Mouse (Mus musculus) liver, embryonic 11.5 days (tissue): ENCODE measurements around the gene Fam126b. TPM values are rescaled to one million over a fixed set of nuclear protein-coding genes. Genes with fewer than 3 reads are reported as not detected.
"Not testable (repeated sequence)": the region's sequence is repeated elsewhere in the genome, so short reads cannot be mapped to it uniquely, and the experiment has no call there.

ENCODE experiments used
- ATAC-seq: fragments of 200-750 bp; cut with Nextera tagmentation; replicated peaks from 2 replicates; pipeline ENCODE4 v1.8.0; 2017; ENCODE audit warnings: moderate number of reproducible peaks, mild to moderate bottlenecking, moderate TSS enrichment, moderate library complexity; ENCODE audit not compliant: low FRiP score
- DNase-seq: peaks from one replicate; pipeline ENCODE4 v3.0.0-alpha.2; 2017; ENCODE audit warnings: low spot score
- H3K27ac ChIP-seq: fragments of 300-500 bp; sonication (generic); 2 replicates; pipeline ENCODE4 v1.5.1; 2014; ENCODE audit warnings: mild to moderate bottlenecking, low read depth, low read length, control low read depth
- H3K27me3 ChIP-seq: fragments of 300-500 bp; sonication (generic); replicated peaks from 2 replicates; pipeline ENCODE4 v1.6.1; 2014; ENCODE audit warnings: low read length, mixed read lengths; ENCODE audit not compliant: control insufficient read depth, insufficient read depth
- H3K36me3 ChIP-seq: fragments of 300-500 bp; sonication (generic); 2 replicates; pipeline ENCODE4 v1.6.1; 2014; ENCODE audit warnings: mild to moderate bottlenecking, low read length, moderate library complexity, mixed read lengths; ENCODE audit not compliant: control insufficient read depth, insufficient read depth
- H3K4me1 ChIP-seq: fragments of 300-500 bp; sonication (generic); replicated peaks from 2 replicates; pipeline ENCODE4 v1.6.1; 2014; ENCODE audit warnings: low read length, mixed read lengths; ENCODE audit not compliant: control insufficient read depth, insufficient read depth
- H3K4me2 ChIP-seq: fragments of 300-500 bp; sonication (generic); 2 replicates; pipeline ENCODE4 v1.6.1; 2014; ENCODE audit warnings: mild to moderate bottlenecking, control low read depth, moderate library complexity
- H3K4me3 ChIP-seq: fragments of 300-500 bp; sonication (generic); 2 replicates; pipeline ENCODE4 v1.5.1; 2014; ENCODE audit warnings: low read depth, low read length, control low read depth
- H3K9ac ChIP-seq: fragments of 300-500 bp; sonication (generic); 2 replicates; pipeline ENCODE4 v1.6.1; 2014; ENCODE audit warnings: low read depth, low read length, control low read depth
- H3K9me3 ChIP-seq: fragments of 300-500 bp; sonication (generic); 2 replicates; pipeline ENCODE4 v1.6.1; 2016; ENCODE audit warnings: low read length, inconsistent platforms, mixed read lengths; ENCODE audit not compliant: control insufficient read depth
- WGBS: fragments of 180-500 bp; shearing (Covaris S2); extraction: QIAGEN DNeasy Blood & Tissue Kit; methylation state at CpG from one replicate; pipeline ENCODE4 v1.1.7; 2014; 5-methylcytosine and 5-hydroxymethylcytosine counted together
- polyA plus RNA-seq: library from polyadenylated mRNA; unstranded; fragments of >200 nt; fragmentation: Nextera tagmentation; extraction: Ambion mirVana; gene quantifications from 2 replicates; pipeline ENCODE4 v1.2.1, GENCODE M21; 2014

Fam126b gene
- polyA plus RNA-seq, 1 experiment from 2014 or later, result 6.5 TPM

- Histone ChIP-seq H3K9me3 (peaks cover 3% of the 10 kb centered on the region; the same call in 1 of the 2 replicates), H3K9ac (no peak overlapping the region), H3K4me3 (no peak overlapping the region), H3K27ac (no peak overlapping the region), H3K36me3 (no peaks in the 10 kb centered on the region), H3K4me2 (no peak overlapping the region), H3K27me3 (no peaks in the 10 kb centered on the region), H3K4me1 (no peaks in the 10 kb centered on the region)
- 81% methylated on average over 4 of the region's 4 CpGs for WGBS
- DNase-seq (no peak), ATAC-seq (no peak)
These were observed 29.0 kb upstream of the Fam126b start for GRCm38 (mm10) chr1:58615146-58615545.

- H3K9me3 ChIP-seq, result peaks cover 3% of the 10 kb centered on the region; the same call in 1 of the 2 replicates
- no peaks in the 10 kb centered on the region for H3K4me1 ChIP-seq
- H3K36me3 ChIP-seq, result no peaks in the 10 kb centered on the region
- ATAC-seq (no peak), DNase-seq (no peak)
- no peak overlapping the region for H3K4me3 ChIP-seq
- H3K4me2 ChIP-seq, result no peak overlapping the region
- 69% methylated on average over 3 of the region's 3 CpGs for WGBS
- no peak overlapping the region for H3K27ac ChIP-seq
- no peaks in the 10 kb centered on the region for H3K27me3 ChIP-seq
- no peak overlapping the region for H3K9ac ChIP-seq
These were observed 28.3 kb upstream of the Fam126b start for GRCm38 (mm10) chr1:58614424-58614823.

- Histone ChIP-seq H3K27me3 (no peaks in the 10 kb centered on the region), H3K36me3 (no peaks in the 10 kb centered on the region), H3K4me1 (no peaks in the 10 kb centered on the region), H3K27ac (no peak overlapping the region), H3K9ac (no peak overlapping the region), H3K4me3 (no peak overlapping the region), H3K9me3 (peaks cover 2% of the 10 kb centered on the region; the same call in 1 of the 2 replicates), H3K4me2 (no peak overlapping the region)
- DNase-seq, result peak; percentile 34
- 80% methylated on average over 6 of the region's 6 CpGs for WGBS
- no peak for ATAC-seq
These were observed 27.7 kb upstream of the Fam126b start for GRCm38 (mm10) chr1:58613786-58614185.

- DNase-seq, result no peak
- Histone ChIP-seq H3K4me2 (no peak overlapping the region), H3K4me1 (no peaks in the 10 kb centered on the region), H3K27ac (no peak overlapping the region), H3K27me3 (no peaks in the 10 kb centered on the region), H3K36me3 (no peaks in the 10 kb centered on the region), H3K9me3 (no peaks in the 10 kb centered on the region), H3K4me3 (no peak overlapping the region), H3K9ac (no peak overlapping the region)
- ATAC-seq, result no peak
- WGBS, result 34% methylated on average over 1 of the region's 1 CpGs
These were observed 24.5 kb upstream of the Fam126b start for GRCm38 (mm10) chr1:58610611-58611010.

- WGBS, result 79% methylated on average over 1 of the region's 1 CpGs
- no peak overlapping the region for H3K4me3 ChIP-seq
- no peak overlapping the region for H3K27ac ChIP-seq
- H3K27me3 ChIP-seq, result no peaks in the 10 kb centered on the region
- ATAC-seq, result no peak
- H3K4me2 ChIP-seq, result no peak overlapping the region
- no peaks in the 10 kb centered on the region for H3K4me1 ChIP-seq
- DNase-seq, result no peak
- no peak overlapping the region for H3K9ac ChIP-seq
- no peaks in the 10 kb centered on the region for H3K9me3 ChIP-seq
- H3K36me3 ChIP-seq, result no peaks in the 10 kb centered on the region
These were observed 24.0 kb upstream of the Fam126b start for GRCm38 (mm10) chr1:58610166-58610565.

GRCm38 (mm10) chr1:58609591-58609990 lies 23.5 kb upstream of the Fam126b start:
- not testable (repeated sequence) for H3K9ac ChIP-seq, H3K27me3 ChIP-seq, H3K9me3 ChIP-seq, H3K36me3 ChIP-seq, H3K4me2 ChIP-seq, ATAC-seq, H3K4me3 ChIP-seq, H3K4me1 ChIP-seq, DNase-seq, H3K27ac ChIP-seq
- WGBS, result 88% methylated on average over 5 of the region's 5 CpGs

GRCm38 (mm10) chr1:58603738-58604137 lies 17.6 kb upstream of the Fam126b start:
- DNase-seq, result no peak
- ATAC-seq, result no peak
- 42% methylated on average over 4 of the region's 4 CpGs for WGBS

GRCm38 (mm10) chr1:58602681-58603080 lies 16.6 kb upstream of the Fam126b start:
- Histone ChIP-seq H3K4me3 (no peak overlapping the region), H3K27me3 (no peaks in the 10 kb centered on the region), H3K4me2 (no peak overlapping the region), H3K36me3 (no peaks in the 10 kb centered on the region), H3K27ac (no peak overlapping the region), H3K9me3 (no peaks in the 10 kb centered on the region), H3K4me1 (no peaks in the 10 kb centered on the region), H3K9ac (no peak overlapping the region)
- WGBS, result 76% methylated on average over 4 of the region's 4 CpGs
- no peak for DNase-seq
- no peak for ATAC-seq

More at GRCm38 (mm10) chr1:58603738-58604137, 17.6 kb upstream of the Fam126b start:
- Histone ChIP-seq H3K27me3 (no peaks in the 10 kb centered on the region), H3K4me1 (no peaks in the 10 kb centered on the region), H3K9ac (no peak overlapping the region), H3K4me3 (no peak overlapping the region), H3K36me3 (no peaks in the 10 kb centered on the region), H3K27ac (no peak overlapping the region), H3K4me2 (no peak overlapping the region), H3K9me3 (no peaks in the 10 kb centered on the region)

GRCm38 (mm10) chr1:58587491-58587890 lies 1.4 kb upstream of the Fam126b start:
- Histone ChIP-seq H3K36me3 (no peaks in the 10 kb centered on the region), H3K4me2 (peak overlapping the region; percentile 67), H3K27me3 (no peaks in the 10 kb centered on the region), H3K4me3 (peak overlapping the region; percentile 85), H3K9me3 (no peaks in the 10 kb centered on the region), H3K9ac (no peak overlapping the region), H3K4me1 (no peaks in the 10 kb centered on the region; the same call in 1 of the 2 replicates), H3K27ac (no peak overlapping the region)
- ATAC-seq (no peak), DNase-seq (no peak)
- 83% methylated on average over 1 of the region's 1 CpGs for WGBS
